Mouse (Mus musculus) CH12.LX (cell line): ENCODE data around the gene Sim2. TPM values are rescaled to one million over a fixed set of nuclear protein-coding genes. Genes with fewer than 3 reads are reported as not detected.

ENCODE experiments used
- DNase-seq: peaks from one replicate; pipeline ENCODE4 v3.0.0-alpha.2; 2013; ENCODE audit errors: extremely low read depth
- H3K27ac ChIP-seq: 2 replicates; pipeline ENCODE4 v1.5.1; 2012; ENCODE audit warnings: low read depth, mild to moderate bottlenecking, control low read depth, moderate library complexity; ENCODE audit not compliant: insufficient read depth
- H3K27me3 ChIP-seq: replicated peaks from 2 replicates; pipeline ENCODE3; 2012; ENCODE audit warnings: inconsistent platforms
- H3K36me3 ChIP-seq, 2 experiments: replicated peaks in 1 of 2; 2 replicates each; pipeline versions ENCODE3 to v1.6.1; 2012; ENCODE audit warnings: inconsistent platforms in 1 of 2, low read length in 1 of 2, mild to moderate bottlenecking in 1 of 2, mixed read lengths in 1 of 2, moderate library complexity in 1 of 2; ENCODE audit not compliant: control insufficient read depth in 1 of 2, insufficient read depth in 1 of 2
- H3K4me1 ChIP-seq, 2 experiments: 2 replicates each; pipeline ENCODE4 v1.6.1; 2012; ENCODE audit warnings: inconsistent platforms in 1 of 2, moderate library complexity in 1 of 2; ENCODE audit not compliant: insufficient read depth in 2 of 2, control insufficient read depth in 1 of 2
- H3K4me2 ChIP-seq: 2 replicates; pipeline ENCODE4 v1.6.1; 2012; ENCODE audit warnings: low read depth, mild to moderate bottlenecking, control low read depth; ENCODE audit not compliant: poor library complexity, insufficient read depth, severe bottlenecking
- H3K4me3 ChIP-seq, 3 experiments: fragments of 150-350 bp in 1 of 3; sonication (generic) in 1 of 3; replicated peaks in 1 of 3; 2 replicates each; pipeline versions ENCODE3 to v1.5.1; 2011 to 2012; ENCODE audit warnings: low read depth in 2 of 3, low read length in 2 of 3, mild to moderate bottlenecking in 2 of 3, moderate library complexity in 2 of 3, control low read depth in 1 of 3, improper control_type of control experiment in 1 of 3, inconsistent platforms in 1 of 3, mixed read lengths in 1 of 3; ENCODE audit not compliant: poor library complexity in 1 of 3
- H3K79me2 ChIP-seq: replicated peaks from 2 replicates; pipeline ENCODE4 v1.6.1; 2012; ENCODE audit warnings: mild to moderate bottlenecking, moderate library complexity; ENCODE audit not compliant: control insufficient read depth, poor library complexity, insufficient read depth, severe bottlenecking; ENCODE audit errors: extremely low read depth
- H3K9ac ChIP-seq: 2 replicates; pipeline ENCODE4 v1.6.1; 2012; ENCODE audit warnings: low read depth, mild to moderate bottlenecking, control low read depth, moderate library complexity; ENCODE audit not compliant: insufficient read depth
- H3K9me3 ChIP-seq: replicated peaks from 2 replicates; pipeline ENCODE3; 2012; ENCODE audit warnings: low read length, inconsistent platforms, mixed read lengths
- CHD1 ChIP-seq: IDR thresholded peaks from 2 replicates; pipeline ENCODE4 v1.6.1; 2012; ENCODE audit warnings: low read depth, low read length, improper control_type of control experiment, inconsistent platforms
- CTCF ChIP-seq, 2 experiments: IDR thresholded peaks in 1 of 2; conservative IDR thresholded peaks in 1 of 2; 2 replicates each; pipeline ENCODE4 v1.5.1; 2011 to 2012; ENCODE audit warnings: low read depth in 2 of 2, low read length in 2 of 2, improper control_type of control experiment in 1 of 2, inconsistent platforms in 1 of 2, mild to moderate bottlenecking in 1 of 2, moderate library complexity in 1 of 2
- EP300 ChIP-seq: IDR thresholded peaks from 2 replicates; pipeline ENCODE4 v1.6.1; 2011; ENCODE audit warnings: low read length, improper control_type of control experiment
- IRF4 ChIP-seq: IDR thresholded peaks from 2 replicates; pipeline ENCODE4 v1.6.1; 2014; ENCODE audit warnings: low read depth, mild to moderate bottlenecking, inconsistent platforms, low read length, improper control_type of control experiment
- MAX ChIP-seq: IDR thresholded peaks from 2 replicates; pipeline ENCODE4 v1.6.1; 2011; ENCODE audit warnings: low read length, improper control_type of control experiment
- MEF2A ChIP-seq: IDR thresholded peaks from 2 replicates; pipeline ENCODE4 v1.6.1; 2014; ENCODE audit warnings: low read depth, mild to moderate bottlenecking, inconsistent platforms, low read length, improper control_type of control experiment, borderline replicate concordance
- MYC ChIP-seq: IDR thresholded peaks from 2 replicates; pipeline ENCODE4 v1.6.1; 2011; ENCODE audit warnings: low read depth, mild to moderate bottlenecking, improper control_type of control experiment, low read length
- PAX5 ChIP-seq: IDR thresholded peaks from 2 replicates; pipeline ENCODE4 v1.6.1; 2012; ENCODE audit warnings: low read length, inconsistent platforms, mixed read lengths
- TCF12 ChIP-seq: IDR thresholded peaks from 2 replicates; pipeline ENCODE4 v1.6.1; 2014; ENCODE audit warnings: low read depth, mild to moderate bottlenecking, inconsistent platforms, low read length, improper control_type of control experiment
- USF1 ChIP-seq: IDR thresholded peaks from 2 replicates; pipeline ENCODE4 v1.6.1; 2014; ENCODE audit warnings: low read depth, mild to moderate bottlenecking, inconsistent platforms, low read length, improper control_type of control experiment
- ZC3H11A ChIP-seq: IDR thresholded peaks from 2 replicates; pipeline ENCODE4 v1.6.1; 2012; ENCODE audit warnings: low read depth, mild to moderate bottlenecking, inconsistent platforms, low read length, improper control_type of control experiment
- ZNF384 ChIP-seq: IDR thresholded peaks from 2 replicates; pipeline ENCODE4 v1.6.1; 2012; ENCODE audit warnings: low read depth, low read length, improper control_type of control experiment, inconsistent platforms
- dilution Hi-C: fragments of 300-500 bp; cut with MboI; formaldehyde crosslinking; loops from 2 replicates; pipeline ENCODE4 v1.14.3; 2020; ENCODE audit warnings: low sequenced_read_pairs; ENCODE audit not compliant: extremely low pct_unique_long_range_greater_than_20kb, extremely low pct_ligation_motif_present
- in situ Hi-C: fragments of 300-500 bp; cut with MboI; formaldehyde crosslinking; loops from 3 replicates; pipeline ENCODE4 v1.14.3; 2019; ENCODE audit warnings: low sequenced_read_pairs, low pct_ligation_motif_present, low pct_unique_long_range_greater_than_20kb, mixed read lengths
- polyA plus RNA-seq: library from polyadenylated mRNA; unstranded; fragments of >175 nt; gene quantifications from 2 replicates; pipeline ENCODE4 v1.2.1, GENCODE M21; 2012; ENCODE audit warnings: low read depth; ENCODE audit not compliant: insufficient read length
- total RNA-seq, 2 experiments: library from RNA; depleted of rRNA; stranded (reverse); fragments of 300-350 nt in 1 of 2; fragments of >200 nt in 1 of 2; gene quantifications; 2 replicates each; pipeline ENCODE4 v1.2.3; 2012 to 2014

The Sim2 gene
- total and polyA plus RNA-seq, 3 experiments, result not detected

- H3K36me3 ChIP-seq, result no peaks in the 10 kb centered on the region
- peaks cover 6% of the 10 kb centered on the region for H3K9me3 ChIP-seq
- no peak overlapping the region for H3K9ac ChIP-seq
- H3K79me2 ChIP-seq, result no peaks in the 10 kb centered on the region
- H3K27ac ChIP-seq, result no peak overlapping the region
- no peak for DNase-seq
- dilution Hi-C loops, result no loop called here
- peak in 1 of 2 experiments; percentile 26; a peak in 1 of 4 replicates for TF ChIP-seq CTCF (conservative IDR thresholded peaks at IDR 0.05 in 1 of 2, IDR thresholded peaks at IDR 0.05 in 1 of 2; ENCODE audit: low read depth in 2 of 2, low read length in 2 of 2)
- TF ChIP-seq EP300, result no peak
- TF ChIP-seq TCF12, result no peak
- TF ChIP-seq MAX, result no peak
- H3K4me3 ChIP-seq, result no peak overlapping the region
- no peak overlapping the region for H3K4me2 ChIP-seq
- in situ Hi-C loops, result loop anchor here (5.0 kb wide), 1 partner anchor 37 kb away; no protein-coding TSS in a partner anchor
- H3K27me3 ChIP-seq, result no peaks in the 10 kb centered on the region
- peaks cover 0 to 2% of the 10 kb centered on the region in 2 experiments; a peak in 1 of 4 replicates for H3K4me1 ChIP-seq
Observed at GRCm38 (mm10) chr16:94075362-94076027, 9.2 kb upstream of the Sim2 start.

GRCm38 (mm10) chr16:94078318-94079074 is 6.2 kb upstream of the Sim2 start:
- Histone ChIP-seq H3K9ac (no peak overlapping the region), H3K4me2 (no peak overlapping the region), H3K36me3 (no peaks in the 10 kb centered on the region), H3K4me1 (peaks cover 0 to 6% of the 10 kb centered on the region in 2 experiments; a peak in 2 of 4 replicates), H3K27ac (no peak overlapping the region), H3K79me2 (no peaks in the 10 kb centered on the region), H3K9me3 (peaks cover 5% of the 10 kb centered on the region), H3K27me3 (no peaks in the 10 kb centered on the region), H3K4me3 (no peak overlapping the region)
- in situ Hi-C loops (loop anchor here (5.0 kb wide), 1 partner anchor 34 kb away; no protein-coding TSS in a partner anchor), dilution Hi-C loops (no loop called here)
- TF ChIP-seq IRF4 (no peak), MEF2A (no peak), PAX5 (no peak), MYC (no peak), ZNF384 (no peak), CTCF (conservative IDR thresholded peaks at IDR 0.05 in 1 of 2, IDR thresholded peaks at IDR 0.05 in 1 of 2; ENCODE audit: low read depth in 2 of 2, low read length in 2 of 2) (no peak), USF1 (no peak), ZC3H11A (no peak), CHD1 (no peak)
- no peak for DNase-seq
